Mouse (Mus musculus) limb, embryonic 13.5 days (tissue): Measurements from ENCODE around the gene Tmem131l. TPM values are rescaled to one million over a fixed set of nuclear protein-coding genes. Genes with fewer than 3 reads are reported as not detected.

Experiments
- ATAC-seq: fragments of 200-750 bp; cut with Nextera tagmentation; 2 replicates; pipeline ENCODE4 v1.8.0; 2017; ENCODE audit warnings: low read depth, moderate number of reproducible peaks, moderate TSS enrichment; ENCODE audit not compliant: low FRiP score
- H3K27ac ChIP-seq: fragments of 300-500 bp; sonication (generic); 2 replicates; pipeline ENCODE4 v1.5.1; 2015; ENCODE audit warnings: inconsistent platforms, mild to moderate bottlenecking, moderate library complexity
- H3K27me3 ChIP-seq: fragments of 300-500 bp; sonication (generic); 2 replicates; pipeline ENCODE4 v1.6.1; 2015; ENCODE audit warnings: mild to moderate bottlenecking, inconsistent platforms
- H3K36me3 ChIP-seq: fragments of 300-500 bp; sonication (generic); 2 replicates; pipeline ENCODE4 v1.6.1; 2015; ENCODE audit warnings: inconsistent platforms, mild to moderate bottlenecking, moderate library complexity
- H3K4me1 ChIP-seq: fragments of 300-500 bp; sonication (generic); 2 replicates; pipeline ENCODE4 v1.6.1; 2015; ENCODE audit warnings: inconsistent platforms
- H3K4me2 ChIP-seq: fragments of 300-500 bp; sonication (generic); replicated peaks from 2 replicates; pipeline ENCODE4 v1.6.1; 2015; ENCODE audit warnings: inconsistent platforms, mild to moderate bottlenecking, moderate library complexity
- H3K4me3 ChIP-seq: fragments of 300-500 bp; sonication (generic); 2 replicates; pipeline ENCODE4 v1.5.1; 2015; ENCODE audit warnings: moderate library complexity, mild to moderate bottlenecking, inconsistent platforms
- H3K9ac ChIP-seq: fragments of 300-500 bp; sonication (generic); 2 replicates; pipeline ENCODE4 v1.6.1; 2015; ENCODE audit warnings: mild to moderate bottlenecking, inconsistent platforms
- H3K9me3 ChIP-seq: fragments of 300-500 bp; sonication (generic); 2 replicates; pipeline ENCODE4 v1.6.1; 2016; ENCODE audit warnings: inconsistent platforms
- WGBS: fragments of 180-500 bp; shearing (Covaris S2); methylation state at CpG from one replicate; pipeline ENCODE4 v1.1.7; 2015; 5-methylcytosine and 5-hydroxymethylcytosine counted together
- polyA plus RNA-seq: library from polyadenylated mRNA; unstranded; fragments of >200 nt; fragmentation: Nextera tagmentation; extraction: Ambion mirVana; gene quantifications from 2 replicates; pipeline ENCODE4 v1.2.1, GENCODE M21; 2015

Gene Tmem131l
- polyA plus RNA-seq, 1 experiment from 2014 or later = 62.5 TPM

DNA sequence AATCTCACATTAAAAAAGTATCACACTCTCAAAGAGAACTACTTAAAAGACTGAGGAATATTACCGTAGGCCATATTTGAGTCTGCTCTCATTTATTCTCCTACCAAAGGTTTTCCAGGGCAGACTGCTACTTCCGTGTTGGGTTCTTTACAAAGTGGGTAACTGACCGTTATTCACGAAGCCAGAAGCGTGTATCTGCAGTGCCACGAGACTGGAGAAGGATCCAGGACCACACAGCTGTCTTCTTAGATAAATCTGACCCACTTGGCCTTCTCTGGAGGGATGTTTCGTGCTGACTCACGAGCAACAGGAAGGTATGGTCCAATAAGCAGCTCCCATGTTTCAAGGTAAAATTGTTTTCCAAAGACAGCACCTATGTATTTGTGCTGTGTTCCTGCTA, 1.8 kb upstream of the Tmem131l start:
- Histone ChIP-seq H3K36me3 (peaks cover 3% of the 10 kb centered on the region; the same call in 1 of the 2 replicates), H3K4me1 (peaks cover 19% of the 10 kb centered on the region), H3K4me3 (no peak overlapping the region), H3K9me3 (no peaks in the 10 kb centered on the region), H3K27ac (no peak overlapping the region), H3K9ac (no peak overlapping the region), H3K27me3 (no peaks in the 10 kb centered on the region), H3K4me2 (no peak overlapping the region)
- no peak for ATAC-seq
- 86% methylated on average over 8 of the region's 8 CpGs for WGBS

DNA sequence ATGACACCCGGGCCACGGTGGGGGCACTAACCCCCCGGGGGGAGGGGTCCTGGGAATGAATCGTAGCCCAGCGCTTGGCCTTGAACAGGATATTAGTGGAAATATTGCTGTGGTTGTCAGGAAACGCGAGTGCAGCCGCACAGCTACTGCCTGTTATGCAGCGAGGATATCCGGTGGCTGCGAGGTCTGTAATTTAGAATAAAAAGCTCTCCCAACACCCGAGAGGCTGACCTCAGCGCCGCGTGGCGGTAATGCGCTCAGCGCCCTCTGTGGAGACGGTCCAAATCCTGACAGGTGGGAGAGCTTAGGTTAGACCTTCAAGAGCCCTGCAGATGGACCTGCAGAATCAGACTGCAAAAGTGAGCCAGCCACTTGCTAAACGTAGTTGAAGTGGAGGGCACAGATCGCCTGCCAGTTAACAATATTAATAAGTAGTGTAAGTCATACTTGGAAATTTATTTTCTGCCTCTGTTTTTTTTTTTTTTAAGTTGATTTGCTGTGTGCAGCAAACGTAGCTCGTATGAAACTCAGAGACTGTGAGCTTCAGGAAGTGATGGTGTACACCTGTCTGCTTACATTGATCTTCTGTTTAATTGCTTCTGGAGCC, 604 bp upstream of the Tmem131l start:
- Histone ChIP-seq H3K27me3 (no peaks in the 10 kb centered on the region), H3K4me2 (peak overlapping the region; percentile 97), H3K9me3 (no peaks in the 10 kb centered on the region), H3K36me3 (peaks cover 3% of the 10 kb centered on the region; the same call in 1 of the 2 replicates), H3K4me1 (peaks cover 19% of the 10 kb centered on the region), H3K9ac (peak overlapping the region; percentile 67), H3K27ac (peak overlapping the region; percentile 75; the same call in 1 of the 2 replicates), H3K4me3 (peak overlapping the region; percentile 70)
- 3% methylated on average over 23 of the region's 23 CpGs for WGBS
- peak; percentile 48 for ATAC-seq

DNA sequence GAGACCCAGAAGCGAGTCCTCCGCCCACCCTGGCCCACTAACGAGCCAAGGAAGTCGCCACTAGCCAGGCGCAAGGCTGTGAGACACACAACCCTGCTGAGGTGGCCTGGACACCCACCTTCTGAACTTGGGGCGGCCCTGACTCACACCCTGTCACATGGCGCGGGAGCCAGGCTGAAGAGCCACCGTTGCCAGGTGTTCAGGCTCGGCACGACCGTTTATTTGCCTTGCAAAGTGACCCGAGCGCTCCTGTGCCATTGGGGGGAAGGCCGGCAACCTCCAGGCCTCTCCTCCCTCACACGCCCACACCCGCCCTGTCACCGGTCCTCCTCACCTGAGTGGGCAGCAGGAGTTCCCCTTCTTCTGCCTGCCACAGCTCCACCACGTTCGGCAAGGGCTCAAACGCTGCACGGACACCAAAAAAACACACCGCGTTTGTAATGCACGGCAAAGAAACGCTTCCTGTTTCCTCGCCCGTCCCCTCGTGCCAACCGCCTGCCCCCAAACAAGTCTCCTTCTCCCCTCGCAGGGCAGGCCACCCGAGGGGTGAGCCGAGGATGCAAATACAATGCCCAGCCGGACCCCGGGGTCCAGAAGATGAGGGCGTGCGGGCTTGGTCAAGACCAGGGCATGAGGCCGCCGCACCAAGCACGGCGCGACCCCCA, 862 bp downstream of the Tmem131l start:
- H3K4me3 ChIP-seq = peak overlapping the region; percentile 70
- H3K4me1 ChIP-seq = peaks cover 19% of the 10 kb centered on the region
- peak overlapping the region; percentile 94 for H3K9ac ChIP-seq
- no peaks in the 10 kb centered on the region for H3K9me3 ChIP-seq
- no peaks in the 10 kb centered on the region for H3K27me3 ChIP-seq
- peak overlapping the region; percentile 91 for H3K27ac ChIP-seq
- WGBS = under 1% methylated on average over 42 of the region's 42 CpGs
- ATAC-seq = no peak
- peaks cover 9% of the 10 kb centered on the region; the same call in 1 of the 2 replicates for H3K36me3 ChIP-seq
- peak overlapping the region; percentile 97 for H3K4me2 ChIP-seq

DNA sequence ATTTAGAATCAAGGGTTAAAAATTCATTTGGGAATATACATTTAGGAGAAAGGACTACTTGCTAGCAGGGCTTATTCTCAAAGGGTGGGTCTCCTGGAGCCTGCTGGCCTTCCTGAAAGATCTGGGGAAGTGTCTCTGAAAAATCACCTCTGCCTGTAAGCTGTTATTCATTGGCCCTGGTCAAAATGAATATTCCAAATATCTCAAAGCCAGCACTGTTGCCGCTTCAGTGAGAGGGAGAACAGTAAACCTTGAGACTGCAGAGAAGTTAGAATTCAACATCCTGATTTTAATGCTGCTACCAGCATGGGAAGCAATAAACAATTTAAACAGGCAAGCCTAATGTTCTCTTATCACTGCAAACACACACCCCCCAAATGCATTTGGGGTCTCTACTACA, 1.8 kb downstream of the Tmem131l start:
- Histone ChIP-seq H3K9me3 (no peaks in the 10 kb centered on the region), H3K36me3 (peaks cover 11% of the 10 kb centered on the region; the same call in 1 of the 2 replicates), H3K4me2 (peak overlapping the region; percentile 97), H3K4me3 (peak overlapping the region; percentile 70), H3K9ac (peak overlapping the region; percentile 94; the same call in 1 of the 2 replicates), H3K27ac (no peak overlapping the region), H3K4me1 (peaks cover 28% of the 10 kb centered on the region), H3K27me3 (no peaks in the 10 kb centered on the region)
- no peak for ATAC-seq
- WGBS = 13% methylated on average over 1 of the region's 1 CpGs

DNA sequence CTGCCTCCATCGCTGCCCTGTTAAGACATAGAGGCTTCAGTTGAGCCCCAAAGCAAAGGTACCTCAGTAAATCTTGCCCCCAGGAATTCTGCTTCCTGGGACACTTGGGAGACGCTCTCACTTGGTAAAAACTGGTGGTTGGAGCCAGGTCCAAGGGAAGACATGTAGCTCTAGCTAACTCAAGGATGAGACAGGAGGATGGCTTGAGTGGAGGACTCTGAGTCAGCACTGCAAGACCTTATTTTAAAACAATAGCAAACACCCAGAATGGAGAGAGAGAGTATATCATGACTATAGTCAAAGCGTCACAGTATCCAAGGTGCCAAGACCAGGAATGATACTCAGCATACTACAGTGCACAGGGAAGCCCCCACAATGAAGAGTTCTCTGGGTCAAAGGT, 2.4 kb downstream of the Tmem131l start:
- H3K4me1 ChIP-seq = peaks cover 30% of the 10 kb centered on the region
- no peaks in the 10 kb centered on the region for H3K9me3 ChIP-seq
- H3K9ac ChIP-seq = peak overlapping the region; percentile 94; the same call in 1 of the 2 replicates
- WGBS = 83% methylated on average over 3 of the region's 3 CpGs
- H3K36me3 ChIP-seq = peaks cover 14% of the 10 kb centered on the region; the same call in 1 of the 2 replicates
- H3K4me2 ChIP-seq = peak overlapping the region; percentile 97
- H3K4me3 ChIP-seq = peak overlapping the region; percentile 70
- no peak overlapping the region for H3K27ac ChIP-seq
- H3K27me3 ChIP-seq = no peaks in the 10 kb centered on the region
- ATAC-seq = no peak

DNA sequence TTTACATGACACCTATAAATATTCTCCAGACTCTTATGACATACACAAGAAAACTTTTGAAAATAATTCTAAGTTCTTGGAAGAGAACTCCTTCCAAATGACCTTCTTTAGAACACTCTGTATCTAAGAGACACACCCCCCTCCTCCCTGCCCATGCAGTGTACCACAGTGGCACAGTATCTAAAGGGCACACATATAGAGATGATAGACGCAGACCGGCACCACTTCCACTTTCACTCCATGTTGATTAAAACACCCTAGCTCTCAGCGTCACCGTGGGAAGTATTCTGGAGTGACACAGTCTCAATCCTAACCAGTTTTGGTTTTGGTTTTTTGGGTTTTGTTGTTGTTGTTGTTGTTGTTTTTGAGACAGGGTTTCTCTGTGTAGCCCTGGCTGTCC, 3.1 kb downstream of the Tmem131l start:
- peaks cover 14% of the 10 kb centered on the region; the same call in 1 of the 2 replicates for H3K36me3 ChIP-seq
- ATAC-seq = no peak
- no peak overlapping the region for H3K9ac ChIP-seq
- no peaks in the 10 kb centered on the region for H3K9me3 ChIP-seq
- peaks cover 30% of the 10 kb centered on the region for H3K4me1 ChIP-seq
- no peak overlapping the region for H3K4me3 ChIP-seq
- H3K27ac ChIP-seq = no peak overlapping the region
- no peak overlapping the region for H3K4me2 ChIP-seq
- H3K27me3 ChIP-seq = no peaks in the 10 kb centered on the region
- WGBS = 98% methylated on average over 4 of the region's 4 CpGs

DNA sequence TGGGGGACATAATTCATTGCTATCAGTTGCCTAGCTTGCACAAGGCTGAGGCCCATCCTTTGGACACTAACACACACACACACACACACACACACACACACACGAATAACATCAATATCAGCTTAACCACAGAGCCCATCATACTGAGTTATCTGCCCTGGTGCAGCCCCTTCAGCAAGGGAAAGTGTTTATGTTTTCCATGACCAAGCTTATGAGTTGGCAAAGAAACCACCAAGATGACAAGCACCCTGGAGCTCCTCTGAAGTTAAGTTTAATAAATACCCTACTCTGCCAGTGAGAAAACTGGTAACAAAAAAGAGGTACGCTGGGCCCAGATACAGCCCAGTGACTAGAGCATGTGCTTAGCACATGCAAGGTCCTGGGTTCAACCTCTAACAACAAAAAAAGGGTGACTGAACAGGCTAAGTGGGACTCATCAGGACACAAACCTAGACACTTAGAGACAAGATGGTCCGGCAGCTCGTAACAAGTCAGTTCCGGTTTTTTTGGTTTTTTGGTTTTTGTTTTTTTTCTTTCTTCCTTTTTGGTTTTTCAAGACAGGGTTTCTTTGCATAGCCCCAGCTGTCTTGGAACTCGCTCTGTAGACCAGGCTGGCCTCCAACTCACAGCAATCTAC, 4.1 kb downstream of the Tmem131l start:
- Histone ChIP-seq H3K36me3 (peaks cover 24% of the 10 kb centered on the region), H3K4me1 (peaks cover 30% of the 10 kb centered on the region), H3K4me2 (no peak overlapping the region), H3K9ac (no peak overlapping the region), H3K27ac (no peak overlapping the region), H3K9me3 (no peaks in the 10 kb centered on the region), H3K27me3 (no peaks in the 10 kb centered on the region), H3K4me3 (no peak overlapping the region)
- no peak for ATAC-seq
- WGBS = 94% methylated on average over 6 of the region's 6 CpGs

DNA sequence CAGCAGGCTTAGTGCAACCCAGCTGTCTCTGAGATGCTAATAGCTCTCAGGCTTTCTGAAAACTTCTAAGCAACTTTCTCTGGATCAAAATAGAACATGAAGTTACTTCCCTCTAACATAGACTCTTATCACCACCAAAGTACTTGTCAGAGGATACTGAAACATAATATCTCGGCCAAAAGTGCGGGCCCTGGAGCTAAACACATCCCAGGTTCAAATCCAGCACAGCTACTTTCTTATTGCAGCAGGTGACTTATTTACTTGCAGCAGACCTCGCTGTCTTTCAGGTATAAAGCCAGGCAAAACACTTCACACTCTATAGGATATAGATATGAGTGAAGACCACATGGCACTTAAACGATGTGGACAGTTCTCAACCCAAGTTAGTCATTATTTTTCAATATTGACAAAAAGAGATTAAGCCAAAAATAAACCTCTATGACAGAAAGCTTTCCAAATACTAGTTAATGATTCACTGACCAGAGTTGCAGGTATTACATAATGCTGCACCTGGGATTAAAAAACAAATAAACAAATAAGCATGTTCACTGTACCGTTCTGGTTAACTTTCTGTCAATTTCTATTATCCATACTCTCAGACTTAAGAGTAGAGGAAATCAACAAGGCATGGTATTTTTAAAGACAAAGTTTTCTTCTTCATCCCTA, 5.7 kb downstream of the Tmem131l start:
- no peak for ATAC-seq
- H3K27ac ChIP-seq = no peak overlapping the region
- H3K4me3 ChIP-seq = no peak overlapping the region
- H3K36me3 ChIP-seq = peaks cover 34% of the 10 kb centered on the region
- 85% methylated on average over 5 of the region's 5 CpGs for WGBS
- H3K9ac ChIP-seq = no peak overlapping the region
- peaks cover 28% of the 10 kb centered on the region for H3K4me1 ChIP-seq
- no peaks in the 10 kb centered on the region for H3K27me3 ChIP-seq
- H3K4me2 ChIP-seq = no peak overlapping the region
- H3K9me3 ChIP-seq = no peaks in the 10 kb centered on the region

DNA sequence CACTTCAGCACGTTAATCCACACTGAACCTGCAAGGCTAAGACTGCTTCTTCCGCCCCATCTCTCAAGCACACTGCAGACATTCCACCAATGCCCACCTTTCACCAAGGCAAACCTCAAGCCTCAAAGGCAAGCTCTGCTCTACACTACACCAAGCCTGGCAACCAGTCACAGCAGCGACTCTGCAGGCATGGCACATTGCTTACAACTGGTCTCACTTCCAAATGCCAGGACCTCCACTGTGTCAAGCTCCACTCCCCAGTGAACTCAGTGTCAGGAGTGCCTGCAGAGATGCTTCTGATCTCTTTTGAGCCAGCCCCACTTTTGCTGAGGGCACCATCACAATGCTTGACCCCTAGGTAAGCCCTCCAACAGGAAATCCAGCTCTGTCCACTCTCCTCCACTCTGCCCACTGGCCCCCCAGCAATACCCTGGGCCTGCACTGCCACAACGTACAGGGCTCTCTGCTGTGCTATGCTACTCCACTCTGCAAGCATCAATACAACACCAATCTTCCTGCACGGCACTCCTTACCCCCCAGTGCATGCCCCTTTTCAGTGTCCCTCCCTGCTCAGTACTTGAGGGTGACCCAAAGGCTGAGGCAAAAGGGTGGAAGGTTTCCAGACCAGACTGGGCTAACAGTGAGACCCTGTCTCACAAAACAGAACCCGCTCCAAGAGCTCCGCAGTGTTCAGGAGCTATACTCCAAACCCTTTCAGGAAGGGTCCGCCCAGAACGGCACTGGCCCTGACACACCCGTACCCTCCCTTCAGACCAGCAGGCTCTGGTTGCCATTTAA, 6.8 kb downstream of the Tmem131l start:
- H3K9ac ChIP-seq = no peak overlapping the region; the same call in 1 of the 2 replicates
- H3K36me3 ChIP-seq = peaks cover 45% of the 10 kb centered on the region
- no peak overlapping the region for H3K27ac ChIP-seq
- no peak overlapping the region for H3K4me3 ChIP-seq
- no peak for ATAC-seq
- peaks cover 20% of the 10 kb centered on the region for H3K4me1 ChIP-seq
- H3K4me2 ChIP-seq = no peak overlapping the region
- H3K9me3 ChIP-seq = no peaks in the 10 kb centered on the region
- no peaks in the 10 kb centered on the region for H3K27me3 ChIP-seq
- 86% methylated on average over 10 of the region's 10 CpGs for WGBS

DNA sequence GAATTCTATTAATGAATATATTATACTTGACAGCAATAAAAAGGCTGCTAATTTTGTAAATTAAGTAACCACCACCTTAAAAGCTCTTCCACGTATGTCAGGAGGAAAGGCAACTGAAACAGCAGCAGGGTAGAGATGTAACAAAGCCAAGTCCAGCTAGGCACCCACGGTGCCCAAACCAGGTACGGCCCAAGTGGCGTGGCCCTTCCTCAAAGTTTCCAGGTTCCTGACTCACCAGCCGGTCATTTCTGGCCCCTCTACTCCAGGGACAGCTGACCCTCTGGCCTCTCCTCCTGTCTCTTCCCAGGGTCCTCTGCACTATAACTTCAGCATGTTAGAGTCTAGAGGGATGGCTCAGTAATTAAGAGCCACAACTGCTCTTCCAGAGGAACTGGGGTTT, 7.6 kb downstream of the Tmem131l start:
- 89% methylated on average over 5 of the region's 5 CpGs for WGBS
- H3K4me2 ChIP-seq = no peak overlapping the region
- no peak overlapping the region for H3K4me3 ChIP-seq
- peaks cover 49% of the 10 kb centered on the region for H3K36me3 ChIP-seq
- no peak overlapping the region for H3K27ac ChIP-seq
- H3K9ac ChIP-seq = no peak overlapping the region
- no peaks in the 10 kb centered on the region for H3K27me3 ChIP-seq
- no peak for ATAC-seq
- peaks cover 17% of the 10 kb centered on the region for H3K4me1 ChIP-seq
- no peaks in the 10 kb centered on the region for H3K9me3 ChIP-seq

DNA sequence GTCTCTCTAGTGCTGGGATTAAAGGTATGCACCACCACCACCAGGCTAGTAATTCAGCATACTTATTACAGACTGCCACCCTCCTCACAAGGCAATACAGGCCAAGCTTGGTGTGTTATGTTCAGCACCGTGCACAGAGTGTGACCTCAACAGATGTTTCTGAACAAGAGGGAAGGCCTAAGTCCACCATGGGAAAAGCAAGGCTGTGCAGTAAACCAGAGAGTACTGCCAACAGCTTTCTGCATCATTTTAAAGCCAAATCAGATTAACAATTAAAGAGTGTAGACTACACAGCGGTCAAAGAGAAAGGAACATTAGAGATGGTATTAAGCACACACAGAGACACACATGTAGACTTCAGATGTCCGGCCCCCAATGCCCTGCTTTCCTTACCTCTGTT, 8.8 kb downstream of the Tmem131l start:
- no peaks in the 10 kb centered on the region for H3K27me3 ChIP-seq
- ATAC-seq = no peak
- H3K4me3 ChIP-seq = no peak overlapping the region
- no peaks in the 10 kb centered on the region for H3K9me3 ChIP-seq
- peaks cover 56% of the 10 kb centered on the region for H3K36me3 ChIP-seq
- H3K9ac ChIP-seq = no peak overlapping the region
- no peak overlapping the region for H3K27ac ChIP-seq
- 91% methylated on average over 3 of the region's 3 CpGs for WGBS
- H3K4me2 ChIP-seq = no peak overlapping the region
- H3K4me1 ChIP-seq = peaks cover 24% of the 10 kb centered on the region
